Mouse (Mus musculus) myocyte (in vitro differentiated cells): ENCODE results near the gene Farsa.

Experiments
- CEBPB ChIP-seq: IDR thresholded peaks from 2 replicates; pipeline ENCODE4 v1.6.1; 2011; ENCODE audit warnings: mild to moderate bottlenecking, moderate library complexity; ENCODE audit not compliant: poor library complexity, insufficient read depth, severe bottlenecking
- E2F4 ChIP-seq: IDR thresholded peaks from one replicate; pipeline ENCODE4 v1.6.1; 2011; ENCODE audit warnings: mild to moderate bottlenecking, control low read depth, moderate library complexity; ENCODE audit not compliant: insufficient read depth
- MAX ChIP-seq: IDR thresholded peaks from one replicate; pipeline ENCODE4 v1.6.1; 2011; ENCODE audit warnings: low read depth, mild to moderate bottlenecking, control low read depth
- MYOD1 ChIP-seq, 3 experiments: IDR thresholded peaks; one replicate each; pipeline ENCODE4 v1.6.1; 2011; ENCODE audit warnings: control low read depth in 2 of 3, low read depth in 2 of 3, mild to moderate bottlenecking in 2 of 3, moderate library complexity in 1 of 3; ENCODE audit not compliant: insufficient read length in 2 of 3, control insufficient read depth in 1 of 3
- MYOG ChIP-seq, 3 experiments: IDR thresholded peaks; one replicate each; pipeline ENCODE4 v1.6.1; 2011; ENCODE audit warnings: control low read depth in 2 of 3, low read depth in 2 of 3, mild to moderate bottlenecking in 2 of 3; ENCODE audit not compliant: insufficient read length in 2 of 3, control insufficient read depth in 1 of 3, insufficient read depth in 1 of 3
- POLR2A ChIP-seq: IDR thresholded peaks from one replicate; pipeline ENCODE4 v1.6.1; 2011; ENCODE audit warnings: low read depth, mild to moderate bottlenecking, control low read depth, moderate library complexity; ENCODE audit not compliant: insufficient read length
- POLR2AphosphoS2 ChIP-seq: IDR thresholded peaks from one replicate; pipeline ENCODE4 v1.6.1; 2011; ENCODE audit warnings: low read depth, control low read depth; ENCODE audit not compliant: insufficient read length
- REST ChIP-seq: IDR thresholded peaks from one replicate; pipeline ENCODE4 v1.6.1; 2011; ENCODE audit warnings: mild to moderate bottlenecking, control low read depth, moderate library complexity; ENCODE audit not compliant: insufficient read depth, insufficient read length
- SRF ChIP-seq: IDR thresholded peaks from one replicate; pipeline ENCODE4 v1.6.1; 2011; ENCODE audit warnings: low read depth; ENCODE audit not compliant: control insufficient read depth, insufficient read length
- TCF12 ChIP-seq: IDR thresholded peaks from one replicate; pipeline ENCODE4 v1.6.1; 2011; ENCODE audit warnings: mild to moderate bottlenecking, control low read depth; ENCODE audit not compliant: poor library complexity, insufficient read depth, severe bottlenecking
- TCF3 ChIP-seq: IDR thresholded peaks from one replicate; pipeline ENCODE4 v1.6.1; 2011; ENCODE audit warnings: low read depth, control low read depth; ENCODE audit not compliant: insufficient read length
- USF1 ChIP-seq: IDR thresholded peaks from one replicate; pipeline ENCODE4 v1.6.1; 2011; ENCODE audit warnings: low read depth, mild to moderate bottlenecking, control low read depth, moderate library complexity

- no peak for TF ChIP-seq POLR2A
- no peak for TF ChIP-seq TCF12
- TF ChIP-seq USF1: no peak
- TF ChIP-seq MAX: no peak
- TF ChIP-seq POLR2AphosphoS2: no peak
- TF ChIP-seq E2F4: no peak
- no peak for TF ChIP-seq MYOG (IDR thresholded peaks at IDR 0.05; ENCODE audit: control insufficient read depth in 1 of 3, insufficient read depth in 1 of 3, insufficient read length in 2 of 3, low read depth in 2 of 3)
- TF ChIP-seq MYOD1 (IDR thresholded peaks at IDR 0.05; ENCODE audit: control insufficient read depth in 1 of 3, insufficient read length in 2 of 3, low read depth in 2 of 3): no peak
- TF ChIP-seq SRF: no peak
- no peak for TF ChIP-seq TCF3
- TF ChIP-seq CEBPB: no peak
- TF ChIP-seq REST: no peak
These were observed 17.6 kb downstream of the Farsa start for GRCm38 (mm10) chr8:84874339-84874738.
